Mouse (Mus musculus) brain, embryonic 14.5 days (tissue): ENCODE measurements around the gene Gpr137.

Experiments used
- CTCF ChIP-seq: fragments of 200-500 bp; IDR thresholded peaks from 2 replicates; pipeline ENCODE4 v1.5.1; 2012; ENCODE audit warnings: inconsistent platforms, mild to moderate bottlenecking, moderate library complexity, borderline replicate concordance; ENCODE audit not compliant: insufficient read depth, insufficient read length; ENCODE audit errors: extremely low read depth
- POLR2A ChIP-seq: fragments of 200-500 bp; IDR thresholded peaks from 2 replicates; pipeline ENCODE4 v1.6.1; 2012; ENCODE audit warnings: mild to moderate bottlenecking, inconsistent platforms, borderline replicate concordance; ENCODE audit not compliant: poor library complexity, insufficient read depth, insufficient read length, severe bottlenecking; ENCODE audit errors: extremely low read depth

DNA sequence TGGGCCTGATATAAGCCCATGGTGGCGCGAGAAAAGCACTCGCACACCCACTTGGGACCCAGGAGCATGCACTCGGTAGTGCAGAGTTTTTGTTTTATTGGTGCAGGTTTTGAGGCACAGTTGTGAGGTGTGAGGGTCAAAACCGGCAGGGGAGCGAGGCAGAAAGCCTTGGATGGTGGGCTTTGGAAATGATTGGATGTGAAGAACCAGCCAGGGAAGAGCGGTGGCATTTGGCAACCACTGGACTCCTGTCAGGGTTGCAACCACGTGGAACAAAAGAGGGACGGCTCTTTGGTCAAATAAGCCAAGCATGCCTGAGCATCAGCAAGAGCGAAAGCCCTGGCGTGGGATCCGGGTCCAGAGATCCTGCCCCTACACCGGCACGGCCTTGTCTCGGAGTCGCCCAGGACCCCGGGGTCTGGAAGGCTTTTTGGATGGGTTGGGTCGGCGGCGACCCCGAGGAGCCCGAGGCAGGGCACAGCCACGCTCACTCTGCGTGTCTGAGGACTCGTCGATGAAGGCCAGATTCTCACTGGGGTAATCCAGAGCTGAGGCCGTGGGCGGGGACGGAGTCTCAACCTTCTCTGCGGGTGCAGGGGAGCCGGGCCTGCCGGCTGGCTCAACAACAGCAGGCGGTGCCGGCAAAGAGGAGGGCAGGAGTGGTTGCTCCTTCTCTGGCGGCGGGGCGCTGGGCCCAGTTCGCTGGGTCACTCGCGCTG is 16.5 kb downstream of the Gpr137 start:
- TF ChIP-seq CTCF: no peak
- TF ChIP-seq POLR2A: no peak
